Comparison of ENCODE assay signal across 9 mouse cellular contexts in genomic region chr6:84578928-84579327, GRCm38 (mm10). TPM values are rescaled to one million over a fixed set of nuclear protein-coding genes. Genes with fewer than 3 reads are reported as not detected.
A peak's percentile ranks its signal among the peaks of the same experiment; 100 is the strongest.
DNase-seq lines count a peak whose midpoint lies in the region; ATAC-seq and TF ChIP-seq lines count a peak whose summit lies in the region.
"Had no signal": no experiment of that assay in that cellular context is flagged by ENCODE, and none has a peak within 500 bp of the region (broad histone marks: within the 10 kb centered on the region; RNA-seq: fewer than 3 reads in every experiment).

No protein-coding gene starts in this region.

- peaks cover 48% of the 10 kb centered on the region for H3K27me3 ChIP-seq in lung, embryonic 14.5 days (ENCODE audit: insufficient read depth, low read length)
- peaks cover 59% of the 10 kb centered on the region for H3K27me3 ChIP-seq in neural tube, embryonic 11.5 days (ENCODE audit: control insufficient read depth, insufficient read depth, low read length)

- H3K4me2 ChIP-seq in lung, embryonic 14.5 days, result no peak overlapping the region
- no peak overlapping the region for H3K4me2 ChIP-seq in neural tube, embryonic 11.5 days (ENCODE audit: low read depth)
- H3K4me2 ChIP-seq: liver, embryonic 13.5 days had no signal

- H3K27ac ChIP-seq in gastrocnemius, adult 2 months, result no peak overlapping the region
- H3K27ac ChIP-seq in lung, embryonic 14.5 days (ENCODE audit: low read depth), result no peak overlapping the region
- no peak overlapping the region for H3K27ac ChIP-seq in cortical plate, adult 2 months (ENCODE audit: insufficient read depth, low read length)
- no peak overlapping the region for H3K27ac ChIP-seq in neural tube, embryonic 11.5 days (ENCODE audit: low read depth, low read length)
- H3K27ac ChIP-seq: liver, embryonic 13.5 days had no signal

- H3K4me1 ChIP-seq in lung, embryonic 14.5 days (ENCODE audit: insufficient read depth), result peaks cover 20% of the 10 kb centered on the region
- H3K4me1 ChIP-seq in cortical plate, adult 2 months (ENCODE audit: control insufficient read depth, insufficient read depth, low read length), result 0 out of 2 replicates have a peak, but pooled peaks cover under 1% of the 10 kb centered on the region
- H3K4me1 ChIP-seq in neural tube, embryonic 11.5 days (ENCODE audit: control insufficient read depth, insufficient read depth, low read length), result peaks cover 14% of the 10 kb centered on the region

- intact Hi-C loops in gastrocnemius, adult 2 months (cut with DNase I), result no loop called here
- intact Hi-C loops in gastrocnemius, postnatal 36 days (cut with DNase I), result loop anchor here (5.0 to 10.0 kb wide), 2 partner anchors 257 to 336 kb away; no protein-coding TSS in a partner anchor
- intact Hi-C loops in left cerebral cortex, postnatal 10 days (cut with DNase I), result no loop called here

- no peak overlapping the region for H3K4me3 ChIP-seq in gastrocnemius, adult 2 months
- H3K4me3 ChIP-seq in lung, embryonic 14.5 days (ENCODE audit: low read depth, low read length), result no peak overlapping the region
- no peak overlapping the region for H3K4me3 ChIP-seq in cortical plate, adult 2 months (ENCODE audit: insufficient read depth, low read length)
- no peak overlapping the region for H3K4me3 ChIP-seq in neural tube, embryonic 11.5 days (ENCODE audit: low read depth, low read length)
- H3K4me3 ChIP-seq: liver, embryonic 13.5 days had no signal

- no peaks in the 10 kb centered on the region for H3K36me3 ChIP-seq in lung, embryonic 14.5 days (ENCODE audit: insufficient read depth)
- H3K36me3 ChIP-seq in neural tube, embryonic 11.5 days (ENCODE audit: control insufficient read depth, insufficient read depth, low read length), result no peaks in the 10 kb centered on the region; the same call in 1 of the 2 replicates
- H3K36me3 ChIP-seq: liver, embryonic 13.5 days had no signal

- 10% methylated on average over 5 of the region's 5 CpGs for WGBS in lung, embryonic 14.5 days
- 14% methylated on average over 5 of the region's 5 CpGs for whole genome bisulfite sequencing in neural tube, embryonic 11.5 days

- no peak for DNase-seq in gastrocnemius, adult 2 months
- DNase-seq in gastrocnemius, postnatal 36 days, result no peak
- peak; percentile 70 for DNase-seq in lung, embryonic 14.5 days
- no peak for DNase-seq in lung, postnatal 36 days
- peak; percentile 48 for DNase-seq in neural tube, embryonic 11.5 days (ENCODE audit: low spot score)
- no peak for DNase-seq in layer of hippocampus, adult 9-10 months (ENCODE audit: low spot score)
- DNase-seq in left cerebral cortex, postnatal 10 days (ENCODE audit: extremely low spot score in 1 of 2, low spot score in 2 of 2), result no peak
- DNase-seq: liver, embryonic 13.5 days had no signal

- no peak overlapping the region for H3K9ac ChIP-seq in lung, embryonic 14.5 days
- no peak overlapping the region for H3K9ac ChIP-seq in neural tube, embryonic 11.5 days (ENCODE audit: low read length)
- H3K9ac ChIP-seq: liver, embryonic 13.5 days had no signal

- H3K9me3 ChIP-seq in lung, embryonic 14.5 days (ENCODE audit: low read depth, low read length), result no peaks in the 10 kb centered on the region
- no peaks in the 10 kb centered on the region for H3K9me3 ChIP-seq in neural tube, embryonic 11.5 days (ENCODE audit: control insufficient read depth, low read length)
- H3K9me3 ChIP-seq: liver, embryonic 13.5 days had no signal

- TF ChIP-seq CTCF in gastrocnemius, adult 2 months (IDR thresholded peaks at IDR 0.05), result peak; percentile 73
- peak; percentile 75 for TF ChIP-seq CTCF in lung, embryonic 14.5 days (IDR thresholded peaks at IDR 0.05; ENCODE audit: low read depth)
- peak; percentile 49; the same call in 1 of the 2 replicates for TF ChIP-seq CTCF in cortical plate, adult 2 months (IDR thresholded peaks at IDR 0.05; ENCODE audit: extremely low read depth, insufficient read depth, low read length)

- no peak for ATAC-seq in lung, embryonic 14.5 days (ENCODE audit: insufficient read depth)
- no peak for ATAC-seq in neural tube, embryonic 11.5 days (ENCODE audit: insufficient read depth, low FRiP score, low TSS enrichment)

- no peak for TF ChIP-seq POLR2A in cortical plate, adult 2 months (IDR thresholded peaks at IDR 0.05; ENCODE audit: extremely low read depth, insufficient read depth, low read length)

RNA-seq across cellular contexts. Expression of gene Cyp26b1, which starts 14.8 kb away (rescaled TPM):
- 10 to 100 TPM in 1 of 2 experiments, 1 to 10 TPM in 1; 7.1 to 18.9 TPM for total RNA-seq in gastrocnemius, adult 2 months (2021)
- 1 to 10 TPM; 4.2 to 4.9 TPM for total RNA-seq in gastrocnemius, postnatal 36 days (2021)
- 1.6 and 2.2 TPM in 2 replicates for polyA plus RNA-seq in lung, embryonic 14.5 days (2014; fragmentation: Nextera tagmentation; extraction: Ambion mirVana)
- polyA plus RNA-seq in cortical plate, adult 2 months (2012; rRNA removed), result 1.7 and 1.8 TPM in 2 replicates
- polyA plus RNA-seq in neural tube, embryonic 11.5 days (2014; fragmentation: Nextera tagmentation; extraction: Ambion mirVana), result 1.9 and 2.6 TPM in 2 replicates
- 10 to 100 TPM; 20.0 to 23.6 TPM for total RNA-seq in left cerebral cortex, postnatal 10 days (2021)

Comparison
In these comparisons a context has a peak if more than half of its experiments do, and no peak if none do; other contexts are left out.
1. DNase-seq: peak in lung, embryonic 14.5 days (single experiment) and neural tube, embryonic 11.5 days (single experiment); none in gastrocnemius, adult 2 months (single experiment), gastrocnemius, postnatal 36 days (0 of 2), lung, postnatal 36 days (single experiment), layer of hippocampus, adult 9-10 months (single experiment) and left cerebral cortex, postnatal 10 days (0 of 2).
2. Peak in every context shown above with its lines, with median percentiles within 50 percentile points of each other: CTCF ChIP-seq.